8 mouse cellular contexts compared by ENCODE assay signal in genomic region chr1:25829921-25830751, GRCm38 (mm10). TPM values are rescaled to one million over a fixed set of nuclear protein-coding genes. Genes with fewer than 3 reads are reported as not detected.
DNase-seq lines count a peak whose midpoint lies in the region; ATAC-seq and TF ChIP-seq lines count a peak whose summit lies in the region.

No protein-coding gene starts in this region.

- WGBS in hindbrain, embryonic 16.5 days = under 1% methylated on average over 67 of the region's 99 CpGs
- under 1% methylated on average over 49 of the region's 99 CpGs for WGBS in neural tube, embryonic 11.5 days

- peak overlapping the region; percentile 90 for H3K9ac ChIP-seq in hindbrain, embryonic 16.5 days (ENCODE audit: low read depth, low read length)
- peak overlapping the region; percentile 58 for H3K9ac ChIP-seq in neural tube, embryonic 11.5 days (ENCODE audit: low read length)

- peak; percentile 89 for ATAC-seq in hindbrain, embryonic 16.5 days
- peak; percentile 84 for ATAC-seq in neural tube, embryonic 11.5 days (ENCODE audit: insufficient read depth, low FRiP score, low TSS enrichment)

- H3K27ac ChIP-seq in embryonic fibroblast, embryonic 13.5 days (ENCODE audit: insufficient read depth, low read length) = no peak overlapping the region
- peak overlapping the region; percentile 95 for H3K27ac ChIP-seq in hindbrain, embryonic 16.5 days (ENCODE audit: low read depth, low read length)
- H3K27ac ChIP-seq in neural tube, embryonic 11.5 days (ENCODE audit: low read depth, low read length) = peak overlapping the region; percentile 82

- peak; percentile 86 for DNase-seq in ES-CJ7 (ENCODE audit: low read depth, low spot score)
- peak; percentile 9 for DNase-seq in adrenal gland, postnatal 36 days
- peak; percentile 77 to 78 for DNase-seq in left cerebral cortex, postnatal 14 days (ENCODE audit: low spot score in 2 of 2)
- DNase-seq in neural tube, embryonic 11.5 days (ENCODE audit: low spot score) = peak; percentile 87
- no peak for DNase-seq in urinary bladder, postnatal 14 days (ENCODE audit: low spot score)
- DNase-seq in thymus, postnatal 0 days (ENCODE audit: low spot score) = no peak

- peak overlapping the region; percentile 84 for H3K4me2 ChIP-seq in hindbrain, embryonic 16.5 days (ENCODE audit: low read length)
- peak overlapping the region; percentile 58 for H3K4me2 ChIP-seq in neural tube, embryonic 11.5 days (ENCODE audit: low read depth)

- no peak for TF ChIP-seq CTCF in embryonic fibroblast, embryonic 13.5 days (IDR thresholded peaks at IDR 0.05; ENCODE audit: borderline replicate concordance, insufficient read depth, low read length)

- intact Hi-C loops in left cerebral cortex, postnatal 14 days (cut with DNase I) = loop anchor here (2.0 to 10.0 kb wide), 3 partner anchors 133 to 318 kb away; no protein-coding TSS in a partner anchor

- H3K4me3 ChIP-seq in embryonic fibroblast, embryonic 13.5 days (ENCODE audit: insufficient read depth, low read length) = peak overlapping the region; percentile 29
- peak overlapping the region; percentile 67 for H3K4me3 ChIP-seq in hindbrain, embryonic 16.5 days (ENCODE audit: low read length)
- H3K4me3 ChIP-seq in neural tube, embryonic 11.5 days (ENCODE audit: low read depth, low read length) = peak overlapping the region; percentile 45

- H3K9me3 ChIP-seq in hindbrain, embryonic 16.5 days (ENCODE audit: control insufficient read depth, low read length) = no peaks in the 10 kb centered on the region
- no peaks in the 10 kb centered on the region for H3K9me3 ChIP-seq in neural tube, embryonic 11.5 days (ENCODE audit: control insufficient read depth, low read length)

- H3K27me3 ChIP-seq in hindbrain, embryonic 16.5 days (replicated peaks; ENCODE audit: control insufficient read depth, insufficient read depth, low read length) = no peaks in the 10 kb centered on the region
- no peaks in the 10 kb centered on the region for H3K27me3 ChIP-seq in neural tube, embryonic 11.5 days (ENCODE audit: control insufficient read depth, insufficient read depth, low read length)

- H3K4me1 ChIP-seq in embryonic fibroblast, embryonic 13.5 days (ENCODE audit: control insufficient read depth, insufficient read depth, low read length) = peaks cover 2% of the 10 kb centered on the region; the same call in 1 of the 2 replicates
- peaks cover 12% of the 10 kb centered on the region for H3K4me1 ChIP-seq in hindbrain, embryonic 16.5 days (ENCODE audit: control insufficient read depth, insufficient read depth, low read depth, low read length)
- H3K4me1 ChIP-seq in neural tube, embryonic 11.5 days (ENCODE audit: control insufficient read depth, insufficient read depth, low read length) = peaks cover 6% of the 10 kb centered on the region; the same call in 1 of the 2 replicates

- no peaks in the 10 kb centered on the region for H3K36me3 ChIP-seq in hindbrain, embryonic 16.5 days (ENCODE audit: control insufficient read depth, insufficient read depth, low read length)
- H3K36me3 ChIP-seq in neural tube, embryonic 11.5 days (ENCODE audit: control insufficient read depth, insufficient read depth, low read length) = no peaks in the 10 kb centered on the region

- no peak for TF ChIP-seq POLR2A in embryonic fibroblast, embryonic 13.5 days (IDR thresholded peaks at IDR 0.05; ENCODE audit: low read depth, low read length)

RNA-seq across cellular contexts. Expression of gene Adgrb3, which starts 0.6 kb away (rescaled TPM):
- total RNA-seq in adrenal gland, postnatal 36 days (2021) = 1 to 10 TPM in 1 of 2 experiments, under 1 TPM in 1; 0.63 to 1.3 TPM
- not detected in 2 replicates for polyA plus RNA-seq in embryonic fibroblast, embryonic 13.5 days (2011; ENCODE audit: insufficient read length, low read depth, missing spikeins)
- polyA plus RNA-seq in hindbrain, embryonic 16.5 days (2015; fragmentation: Nextera tagmentation; extraction: Ambion mirVana) = 52.9 and 54.7 TPM in 2 replicates
- total RNA-seq in left cerebral cortex, postnatal 14 days (2021) = 100 to 1,000 TPM; 122 to 133 TPM
- 10.0 and 12.1 TPM in 2 replicates for polyA plus RNA-seq in neural tube, embryonic 11.5 days (2014; fragmentation: Nextera tagmentation; extraction: Ambion mirVana)
- polyA plus RNA-seq in thymus, postnatal 0 days (2015; fragmentation: Nextera tagmentation; extraction: Ambion mirVana) = 0.10 TPM in 1 of 2 replicates, not detected in the other

Comparison
In these comparisons a context has a peak if more than half of its experiments do, and no peak if none do; other contexts are left out.
1. DNase-seq: peak in ES-CJ7 (single experiment), adrenal gland, postnatal 36 days (2 of 2), left cerebral cortex, postnatal 14 days (2 of 2) and neural tube, embryonic 11.5 days (single experiment); none in urinary bladder, postnatal 14 days (single experiment) and thymus, postnatal 0 days (single experiment).
2. RNA of gene Adgrb3, which starts 0.6 kb away (polyA plus RNA-seq): 52.9 to 54.7 TPM in hindbrain, embryonic 16.5 days and 10.0 to 12.1 TPM in neural tube, embryonic 11.5 days; 0.10 TPM in thymus, postnatal 0 days and not detected in embryonic fibroblast, embryonic 13.5 days; every median in the first group is over 10 times any median in the second.
3. Peak in every context shown above with its lines, with median percentiles within 50 percentile points of each other: H3K4me3 ChIP-seq.